11 mouse cellular contexts compared by ENCODE assay signal in the genomic region with DNA sequence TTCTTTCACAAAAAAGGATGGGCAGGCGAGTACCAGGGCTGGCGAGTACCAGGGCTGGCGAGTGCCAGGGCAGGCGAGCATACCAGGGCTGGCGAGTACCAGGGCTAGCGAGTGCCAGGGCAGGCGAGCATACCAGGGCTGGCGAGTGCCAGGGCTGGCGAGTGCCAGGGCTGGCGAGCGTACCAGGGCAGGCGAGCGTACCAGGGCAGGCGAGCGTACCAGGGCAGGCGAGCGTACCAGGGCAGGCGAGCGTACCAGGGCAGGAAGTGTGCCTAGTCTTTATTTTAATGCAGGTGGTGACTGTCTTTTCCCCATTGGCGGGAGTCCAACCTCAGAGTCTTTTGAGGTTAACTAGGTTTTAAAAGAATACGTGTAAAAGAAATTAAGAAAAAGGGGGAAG. TPM values are rescaled to one million over a fixed set of nuclear protein-coding genes. Genes with fewer than 3 reads are reported as not detected.
A peak's percentile ranks its signal among the peaks of the same experiment; 100 is the strongest.
DNase-seq lines count a peak whose midpoint lies in the region; ATAC-seq and TF ChIP-seq lines count a peak whose summit lies in the region.
"Had no signal": no experiment of that assay in that cellular context is flagged by ENCODE, and none has a peak within 500 bp of the region (broad histone marks: within the 10 kb centered on the region; RNA-seq: fewer than 3 reads in every experiment).

No protein-coding gene starts in this region.

- 0 out of 2 replicates have a peak overlapping the region, but pooled peaks have one; percentile 5 for H3K4me3 ChIP-seq in gastrocnemius, adult 2 months
- peak overlapping the region; percentile 89 for H3K4me3 ChIP-seq in megakaryocyte, embryonic 14.5 days (replicated peaks)
- H3K4me3 ChIP-seq in forebrain, embryonic 16.5 days (replicated peaks; ENCODE audit: low read length) = no peak overlapping the region

- H3K27me3 ChIP-seq in megakaryocyte, embryonic 14.5 days (replicated peaks) = no peaks in the 10 kb centered on the region
- no peaks in the 10 kb centered on the region for H3K27me3 ChIP-seq in forebrain, embryonic 16.5 days (replicated peaks; ENCODE audit: control insufficient read depth, insufficient read depth, low read length)

- peak; percentile 53 for DNase-seq in gastrocnemius, adult 2 months
- no peak for DNase-seq in gastrocnemius, adult 8-10 months (ENCODE audit: low spot score in 2 of 2)
- DNase-seq in B cell, adult 2 months = peak; percentile 48 to 51
- DNase-seq in cerebellum, adult 8-10 months = peak; percentile 44
- DNase-seq in embryo, embryonic 9.5 days (ENCODE audit: extremely low spot score) = no peak
- DNase-seq in layer of hippocampus, adult 11-12 months (ENCODE audit: low spot score) = no peak
- DNase-seq: adrenal gland, postnatal 10 days; heart, postnatal 10 days had no signal

- intact Hi-C loops in gastrocnemius, adult 2 months (cut with DNase I) = loop anchor here (5.0 kb wide), 1 partner anchor 78 kb away; a partner anchor contains a TSS

- no peak for ATAC-seq in forebrain, embryonic 16.5 days
- ATAC-seq: lung, postnatal 0 days had no signal

- TF ChIP-seq CTCF in gastrocnemius, adult 2 months (IDR thresholded peaks at IDR 0.05) = no peak

- H3K36me3 ChIP-seq in megakaryocyte, embryonic 14.5 days (replicated peaks; ENCODE audit: low read length) = peaks cover 24% of the 10 kb centered on the region
- no peaks in the 10 kb centered on the region for H3K36me3 ChIP-seq in forebrain, embryonic 16.5 days (ENCODE audit: control insufficient read depth, insufficient read depth)

- no peak overlapping the region for H3K4me2 ChIP-seq in forebrain, embryonic 16.5 days (ENCODE audit: low read length)

- peaks cover 56% of the 10 kb centered on the region for H3K4me1 ChIP-seq in megakaryocyte, embryonic 14.5 days
- H3K4me1 ChIP-seq in forebrain, embryonic 16.5 days (replicated peaks; ENCODE audit: control insufficient read depth, insufficient read depth, low read length) = peaks cover 9% of the 10 kb centered on the region

- 69% methylated on average over 21 of the region's 21 CpGs for WGBS in forebrain, embryonic 16.5 days

- no peak overlapping the region for H3K9ac ChIP-seq in forebrain, embryonic 16.5 days (replicated peaks; ENCODE audit: low read depth, low read length)

- no peaks in the 10 kb centered on the region for H3K9me3 ChIP-seq in megakaryocyte, embryonic 14.5 days
- H3K9me3 ChIP-seq in forebrain, embryonic 16.5 days (ENCODE audit: control insufficient read depth, low read length) = no peaks in the 10 kb centered on the region

- peak overlapping the region; percentile 20; the same call in 1 of the 2 replicates for H3K27ac ChIP-seq in gastrocnemius, adult 2 months
- H3K27ac ChIP-seq in forebrain, embryonic 16.5 days (ENCODE audit: low read length) = no peak overlapping the region

RNA-seq across cellular contexts. Expression of a gene that starts 3.4 kb away (rescaled TPM):
- total RNA-seq in gastrocnemius, adult 2 months (2021) = 10 to 100 TPM; 16.6 to 17.0 TPM
- total RNA-seq in gastrocnemius, adult 8-10 months (2022) = 10 to 100 TPM; 14.2 to 16.6 (median 15.1) TPM
- 71.5 and 343 TPM in 2 replicates for polyA plus RNA-seq in megakaryocyte, embryonic 14.5 days (2012; ENCODE audit: insufficient read depth, low replicate concordance)
- polyA plus RNA-seq in forebrain, embryonic 16.5 days (2015; fragmentation: Nextera tagmentation; extraction: Ambion mirVana) = 51.1 and 51.4 TPM in 2 replicates

RNA-seq across cellular contexts. Expression of a gene that starts 24.7 kb away (rescaled TPM):
- 1 to 10 TPM; 2.6 to 3.3 TPM for total RNA-seq in gastrocnemius, adult 2 months (2021)
- total RNA-seq in gastrocnemius, adult 8-10 months (2022) = 1 to 10 TPM; 2.0 to 5.0 (median 2.9) TPM
- 4.5 and 9.2 TPM in 2 replicates for polyA plus RNA-seq in megakaryocyte, embryonic 14.5 days (2012; ENCODE audit: insufficient read depth, low replicate concordance)
- 34.3 and 36.8 TPM in 2 replicates for polyA plus RNA-seq in forebrain, embryonic 16.5 days (2015; fragmentation: Nextera tagmentation; extraction: Ambion mirVana)

Comparison
In these comparisons a context has a peak if more than half of its experiments do, and no peak if none do; other contexts are left out.
1. DNase-seq: peak in gastrocnemius, adult 2 months (single experiment), B cell, adult 2 months (2 of 2) and cerebellum, adult 8-10 months (single experiment); none in gastrocnemius, adult 8-10 months (0 of 2), embryo, embryonic 9.5 days (single experiment) and layer of hippocampus, adult 11-12 months (single experiment).